Mouse (Mus musculus): ENCODE data around the gene Rgs4.

DNA sequence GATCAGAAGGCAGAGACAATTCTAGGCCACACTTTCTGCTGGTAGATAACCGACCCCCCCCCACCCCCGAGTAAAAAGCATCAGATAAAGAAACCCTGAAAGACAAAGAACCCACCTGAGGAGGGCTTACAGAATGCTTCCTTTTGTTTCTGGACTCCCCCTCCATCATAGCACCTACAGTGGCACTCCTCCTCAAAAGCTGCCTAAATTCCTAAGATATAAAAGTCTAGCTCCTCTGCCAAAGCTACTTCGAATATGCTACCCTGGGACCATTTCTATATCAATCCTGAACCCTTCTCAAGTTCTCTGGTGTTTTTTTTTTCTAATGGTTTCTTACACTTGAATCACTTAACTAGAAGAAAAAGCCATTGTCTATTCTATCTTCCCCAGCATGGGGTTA is 9.1 kb upstream of the Rgs4 start:
- TF ChIP-seq CTCF (IDR thresholded peaks at IDR 0.05; ENCODE audit: low read depth) (no peak), EP300 (IDR thresholded peaks at IDR 0.05; ENCODE audit: low read depth) (no peak)
